Mouse (Mus musculus) G1E (cell line): ENCODE measurements around the gene Jarid2.

Experiments
- CTCF ChIP-seq: IDR thresholded peaks from 2 replicates; pipeline ENCODE4 v1.5.1; 2012; ENCODE audit warnings: low read depth, low read length, inconsistent platforms, mixed read lengths
- GATA1 ChIP-seq: IDR thresholded peaks from 2 replicates; pipeline ENCODE4 v1.6.1; 2012; ENCODE audit warnings: borderline replicate concordance, low read length, inconsistent platforms, mixed read lengths
- POLR2AphosphoS5 ChIP-seq: IDR thresholded peaks from 2 replicates; pipeline ENCODE4 v1.6.1; 2012; ENCODE audit warnings: low read depth, low read length, inconsistent platforms; ENCODE audit not compliant: insufficient replicate concordance
- TAL1 ChIP-seq: conservative IDR thresholded peaks from 2 replicates; pipeline ENCODE4 v1.6.1; 2012; ENCODE audit warnings: low read depth, low read length, inconsistent platforms, mixed read lengths

GRCm38 (mm10) chr13:44868037-44868650 lies 138.9 kb downstream of the Jarid2 start:
- no peak for TF ChIP-seq CTCF
- TF ChIP-seq POLR2AphosphoS5, result no peak
- no peak for TF ChIP-seq TAL1
- no peak for TF ChIP-seq GATA1
